Mouse (Mus musculus) liver, postnatal 0 days (tissue): ENCODE measurements around the gene Cysrt1. TPM values are rescaled to one million over a fixed set of nuclear protein-coding genes. Genes with fewer than 3 reads are reported as not detected.

Experiments
- ATAC-seq: fragments of 200-750 bp; cut with Nextera tagmentation; 2 replicates; pipeline ENCODE4 v1.8.0; 2017; ENCODE audit warnings: mild to moderate bottlenecking, moderate library complexity
- DNase-seq: peaks from one replicate; pipeline ENCODE4 v3.0.0-alpha.2; 2016
- H3K27ac ChIP-seq: fragments of 300-500 bp; sonication (generic); 2 replicates; pipeline ENCODE4 v1.5.1; 2014; ENCODE audit warnings: antibody characterized with exemption, moderate library complexity, mild to moderate bottlenecking, low read depth
- H3K27me3 ChIP-seq: fragments of 300-500 bp; sonication (generic); 2 replicates; pipeline ENCODE4 v1.6.1; 2014; ENCODE audit warnings: low read length, control low read depth, mixed read lengths; ENCODE audit not compliant: insufficient read depth
- H3K36me3 ChIP-seq: fragments of 300-500 bp; sonication (generic); replicated peaks from 2 replicates; pipeline ENCODE4 v1.6.1; 2014; ENCODE audit warnings: mild to moderate bottlenecking, control low read depth, low read length, moderate library complexity, mixed read lengths; ENCODE audit not compliant: insufficient read depth
- H3K4me1 ChIP-seq: fragments of 300-500 bp; sonication (generic); 2 replicates; pipeline ENCODE4 v1.6.1; 2014; ENCODE audit warnings: antibody characterized with exemption, mild to moderate bottlenecking, control low read depth; ENCODE audit not compliant: insufficient read depth
- H3K4me2 ChIP-seq: fragments of 300-500 bp; sonication (generic); 2 replicates; pipeline ENCODE4 v1.6.1; 2014; ENCODE audit warnings: low read depth, mild to moderate bottlenecking, low read length, moderate library complexity, mixed read lengths
- H3K4me3 ChIP-seq: fragments of 300-500 bp; sonication (generic); 2 replicates; pipeline ENCODE4 v1.5.1; 2014; ENCODE audit warnings: low read depth, low read length
- H3K9ac ChIP-seq: fragments of 300-500 bp; sonication (generic); replicated peaks from 2 replicates; pipeline ENCODE4 v1.6.1; 2014; ENCODE audit warnings: mild to moderate bottlenecking, moderate library complexity
- H3K9me3 ChIP-seq: fragments of 300-500 bp; sonication (generic); 2 replicates; pipeline ENCODE4 v1.6.1; 2016; ENCODE audit warnings: mild to moderate bottlenecking, control low read depth, low read length, mixed read lengths
- CTCF ChIP-seq: sonication (generic); IDR thresholded peaks from 2 replicates; pipeline ENCODE4 v1.5.1; 2016; ENCODE audit warnings: antibody characterized with exemption, low read depth
- EP300 ChIP-seq: IDR thresholded peaks from 2 replicates; pipeline ENCODE4 v1.6.1; 2016; ENCODE audit warnings: antibody characterized with exemption, low read depth, mild to moderate bottlenecking
- WGBS: fragments of 180-500 bp; shearing (Covaris S2); extraction: QIAGEN DNeasy Blood & Tissue Kit; methylation state at CpG from one replicate; pipeline ENCODE4 v1.1.7; 2014; ENCODE audit not compliant: insufficient replicate concordance; 5-methylcytosine and 5-hydroxymethylcytosine counted together
- polyA plus RNA-seq: library from polyadenylated mRNA; unstranded; fragments of >200 nt; fragmentation: Nextera tagmentation; extraction: Ambion mirVana; gene quantifications from 2 replicates; pipeline ENCODE4 v1.2.1, GENCODE M21; 2015

Gene Cysrt1
- polyA plus RNA-seq, 1 experiment from 2014 or later = not detected

- no peak for ATAC-seq
- no peak overlapping the region for H3K4me2 ChIP-seq
- WGBS = 79% methylated on average over 5 of the region's 5 CpGs
- H3K27ac ChIP-seq = no peak overlapping the region
- no peak overlapping the region for H3K4me3 ChIP-seq
- no peaks in the 10 kb centered on the region for H3K27me3 ChIP-seq
- no peaks in the 10 kb centered on the region for H3K9me3 ChIP-seq
- DNase-seq = no peak
- no peak overlapping the region for H3K9ac ChIP-seq
- peaks cover 19% of the 10 kb centered on the region for H3K4me1 ChIP-seq
- H3K36me3 ChIP-seq = peaks cover 7% of the 10 kb centered on the region
- TF ChIP-seq CTCF (no peak), EP300 (no peak)
Measured at GRCm38 (mm10) chr2:25226864-25227263, 15.4 kb downstream of the Cysrt1 start.

- Histone ChIP-seq H3K9ac (peak overlapping the region; percentile 76), H3K4me2 (peak overlapping the region; percentile 73), H3K27ac (peak overlapping the region; percentile 90), H3K36me3 (peaks cover 13% of the 10 kb centered on the region), H3K27me3 (no peaks in the 10 kb centered on the region), H3K9me3 (no peaks in the 10 kb centered on the region), H3K4me1 (peaks cover 21% of the 10 kb centered on the region), H3K4me3 (peak overlapping the region; percentile 59)
- 82% methylated on average over 8 of the region's 8 CpGs for WGBS
- TF ChIP-seq EP300 (no peak), CTCF (no peak)
- ATAC-seq (no peak), DNase-seq (no peak)
Measured at GRCm38 (mm10) chr2:25225811-25226379, 16.4 kb downstream of the Cysrt1 start.

- DNase-seq = peak; percentile 96
- WGBS = 2% methylated on average over 41 of the region's 41 CpGs
- H3K4me2 ChIP-seq = peak overlapping the region; percentile 73
- peaks cover 21% of the 10 kb centered on the region for H3K4me1 ChIP-seq
- TF ChIP-seq CTCF = peak; percentile 19; the same call in 1 of the 2 replicates
- TF ChIP-seq EP300 = peak; percentile 79; the same call in 1 of the 2 replicates
- peaks cover 13% of the 10 kb centered on the region for H3K36me3 ChIP-seq
- ATAC-seq = peak; percentile 89
- H3K9ac ChIP-seq = peak overlapping the region; percentile 76
- H3K4me3 ChIP-seq = peak overlapping the region; percentile 69
- H3K9me3 ChIP-seq = no peaks in the 10 kb centered on the region
- no peaks in the 10 kb centered on the region for H3K27me3 ChIP-seq
- H3K27ac ChIP-seq = peak overlapping the region; percentile 90
Measured at GRCm38 (mm10) chr2:25224766-25225752, 17.2 kb downstream of the Cysrt1 start.

DNA sequence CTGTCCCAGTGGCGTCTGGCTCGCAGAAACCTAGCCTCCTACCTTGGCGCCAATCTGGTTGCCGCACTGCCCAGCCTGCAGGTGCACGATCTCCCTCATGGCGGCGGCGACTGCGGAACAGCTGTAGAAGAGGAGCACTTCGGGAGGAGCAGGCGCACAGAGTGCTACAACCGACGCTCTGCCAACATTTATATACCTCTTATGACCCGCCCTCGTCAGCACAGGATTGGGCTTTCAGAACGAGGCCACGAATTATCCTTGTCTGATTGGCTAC is 17.8 kb downstream of the Cysrt1 start, which contains the start of gene Tubb4b:
Gene Tubb4b, minus strand, starts transcription at position 211 of the 274 bp plus-strand sequence.
- Histone ChIP-seq H3K9ac (peak within 1 kb of the TSS; percentile 84), H3K9me3 (no peaks in the 10 kb centered on the region), H3K4me2 (peak within 1 kb of the TSS; percentile 74), H3K36me3 (peaks cover 13% of the 10 kb centered on the region), H3K27me3 (no peaks in the 10 kb centered on the region), H3K4me3 (peak within 1 kb of the TSS; percentile 69), H3K27ac (peak within 1 kb of the TSS; percentile 99), H3K4me1 (peaks cover 21% of the 10 kb centered on the region)
- no peak for TF ChIP-seq EP300
- TF ChIP-seq CTCF = peak; percentile 37
- DNase-seq (no peak), ATAC-seq (no peak)
- 0% methylated on average over 17 of the region's 17 CpGs for whole genome bisulfite sequencing

- Histone ChIP-seq H3K4me1 (peaks cover 19% of the 10 kb centered on the region), H3K27ac (peak overlapping the region; percentile 99), H3K9me3 (no peaks in the 10 kb centered on the region), H3K27me3 (no peaks in the 10 kb centered on the region), H3K36me3 (peaks cover 13% of the 10 kb centered on the region), H3K4me3 (peak overlapping the region; percentile 69), H3K9ac (peak overlapping the region; percentile 84), H3K4me2 (peak overlapping the region; percentile 74)
- WGBS = 2% methylated on average over 53 of the region's 53 CpGs
- TF ChIP-seq CTCF (no peak), EP300 (no peak)
- ATAC-seq (peak; percentile 78), DNase-seq (peak; percentile 95)
Measured at GRCm38 (mm10) chr2:25223681-25224491, 18.4 kb downstream of the Cysrt1 start.
